Mouse (Mus musculus): ENCODE data around the gene Tspo2. TPM values are rescaled to one million over a fixed set of nuclear protein-coding genes. Genes with fewer than 3 reads are reported as not detected.

Gene Tspo2
- total and polyA plus RNA-seq, 2 experiments from 2014 or later = 0.90 to 2.0 TPM

DNA sequence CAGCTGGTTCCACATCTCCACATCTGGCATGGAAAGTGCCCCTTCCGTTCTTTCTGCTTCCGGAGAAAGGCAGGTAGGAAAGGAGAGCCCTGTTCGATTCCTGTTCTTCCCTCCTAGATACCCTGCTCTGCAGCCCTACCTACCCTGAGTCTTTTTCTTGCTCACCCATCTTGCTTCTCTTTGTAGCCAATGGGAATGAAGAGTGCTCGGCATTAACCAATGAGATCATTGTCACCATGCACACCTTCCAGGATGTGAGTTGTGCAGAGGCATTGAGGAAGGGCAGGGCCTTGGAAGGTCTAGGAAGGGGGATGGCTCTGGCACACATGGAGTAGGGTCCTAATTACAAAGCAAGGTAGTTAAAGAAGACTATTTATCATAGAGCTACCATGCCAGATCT, 12.1 kb upstream of the Tspo2 start:
- H3K4me3 ChIP-seq (ENCODE audit: low read length) = no peak overlapping the region
- no peak for TF ChIP-seq CTCF (IDR thresholded peaks at IDR 0.05; ENCODE audit: low read depth)
- H3K27me3 ChIP-seq (ENCODE audit: insufficient read depth, low read length) = no peaks in the 10 kb centered on the region
- no peak overlapping the region for H3K27ac ChIP-seq
- H3K9me3 ChIP-seq (ENCODE audit: low read length) = no peaks in the 10 kb centered on the region
- DNase-seq (ENCODE audit: low spot score) (no peak), ATAC-seq (no peak)
- 90% methylated on average over 4 of the region's 4 CpGs for WGBS
- H3K4me1 ChIP-seq (ENCODE audit: insufficient read depth, low read length) = no peaks in the 10 kb centered on the region
- H3K9ac ChIP-seq (replicated peaks; ENCODE audit: low read length) = no peak overlapping the region
- no peak overlapping the region for H3K4me2 ChIP-seq (ENCODE audit: low read depth, low read length)
- no peaks in the 10 kb centered on the region for H3K36me3 ChIP-seq (ENCODE audit: insufficient read depth, low read length)

DNA sequence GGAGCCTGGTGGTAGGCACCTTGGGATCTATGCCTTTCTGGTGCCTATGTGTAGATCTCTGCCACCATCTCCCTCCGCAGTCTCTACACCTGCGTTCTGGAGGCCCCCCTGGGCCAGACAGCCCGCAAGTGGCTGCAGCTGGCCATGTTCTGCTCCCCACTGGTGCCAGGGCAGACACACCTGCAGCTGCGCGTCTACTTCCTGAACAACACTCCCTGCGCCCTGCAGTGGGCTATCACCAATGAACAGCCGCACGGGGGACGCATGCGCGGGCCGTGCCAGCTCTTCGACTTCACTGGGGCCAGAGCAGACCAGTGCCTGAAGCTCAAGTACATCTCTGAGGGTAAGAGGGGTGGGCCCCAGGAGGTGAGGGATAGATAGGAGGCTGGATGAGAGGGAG, 10.8 kb upstream of the Tspo2 start:
- no peak for TF ChIP-seq CTCF (IDR thresholded peaks at IDR 0.05; ENCODE audit: low read depth)
- no peaks in the 10 kb centered on the region for H3K27me3 ChIP-seq (ENCODE audit: insufficient read depth, low read length)

DNA sequence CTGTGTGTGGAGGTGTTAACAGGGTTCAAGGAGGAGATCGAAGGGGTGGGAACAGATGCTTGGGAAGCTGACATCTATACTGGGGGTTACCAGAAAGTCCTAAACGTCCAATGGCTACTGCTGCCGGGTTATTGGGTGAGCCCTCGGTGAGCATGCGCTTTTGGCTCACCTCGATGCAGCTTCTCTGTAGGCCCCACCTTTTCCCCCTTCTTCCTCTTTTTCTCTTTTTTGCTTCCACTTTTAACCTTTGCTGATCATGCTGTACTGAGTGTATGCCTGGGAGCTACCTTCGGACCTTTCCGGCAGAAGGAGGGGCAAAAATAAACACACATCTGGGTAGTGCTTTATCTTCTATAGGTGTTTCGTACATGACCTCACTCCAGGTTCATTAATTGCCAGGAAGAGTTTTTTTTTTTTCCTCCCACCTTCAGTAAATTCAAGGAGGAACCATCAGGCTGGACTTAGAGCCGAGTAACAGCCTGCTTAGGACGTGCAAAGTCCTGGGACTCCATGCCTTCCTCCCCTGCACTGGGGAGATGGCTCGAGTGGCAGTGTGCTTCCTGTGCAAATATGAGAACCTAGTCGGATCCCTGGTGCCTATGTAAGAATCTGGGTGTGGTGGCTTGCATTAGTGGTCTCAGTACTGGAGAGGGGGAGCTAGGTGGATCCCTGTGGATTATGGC, 6.8 kb upstream of the Tspo2 start:
- Histone ChIP-seq H3K36me3 (ENCODE audit: insufficient read depth, low read length) (no peaks in the 10 kb centered on the region), H3K4me1 (ENCODE audit: insufficient read depth, low read length) (no peaks in the 10 kb centered on the region), H3K27ac (no peak overlapping the region), H3K4me3 (ENCODE audit: low read length) (no peak overlapping the region), H3K4me2 (ENCODE audit: low read depth, low read length) (no peak overlapping the region), H3K27me3 (ENCODE audit: insufficient read depth, low read length) (no peaks in the 10 kb centered on the region), H3K9ac (replicated peaks; ENCODE audit: low read length) (no peak overlapping the region), H3K9me3 (ENCODE audit: low read length) (no peaks in the 10 kb centered on the region)
- no peak for TF ChIP-seq CTCF (IDR thresholded peaks at IDR 0.05; ENCODE audit: low read depth)
- WGBS = 87% methylated on average over 13 of the region's 13 CpGs
- no peak for ATAC-seq
- DNase-seq (ENCODE audit: low spot score) = no peak

More for the DNA sequence above, 10.8 kb upstream of the Tspo2 start:
- no peaks in the 10 kb centered on the region for H3K9me3 ChIP-seq (ENCODE audit: low read length)
- no peak overlapping the region for H3K9ac ChIP-seq (replicated peaks; ENCODE audit: low read length)
- 96% methylated on average over 13 of the region's 13 CpGs for WGBS
- DNase-seq (ENCODE audit: low spot score) (no peak), ATAC-seq (no peak)
- H3K4me3 ChIP-seq (ENCODE audit: low read length) = no peak overlapping the region
- H3K36me3 ChIP-seq (ENCODE audit: insufficient read depth, low read length) = no peaks in the 10 kb centered on the region
- H3K4me1 ChIP-seq (ENCODE audit: insufficient read depth, low read length) = no peaks in the 10 kb centered on the region
- no peak overlapping the region for H3K4me2 ChIP-seq (ENCODE audit: low read depth, low read length)
- H3K27ac ChIP-seq = no peak overlapping the region

DNA sequence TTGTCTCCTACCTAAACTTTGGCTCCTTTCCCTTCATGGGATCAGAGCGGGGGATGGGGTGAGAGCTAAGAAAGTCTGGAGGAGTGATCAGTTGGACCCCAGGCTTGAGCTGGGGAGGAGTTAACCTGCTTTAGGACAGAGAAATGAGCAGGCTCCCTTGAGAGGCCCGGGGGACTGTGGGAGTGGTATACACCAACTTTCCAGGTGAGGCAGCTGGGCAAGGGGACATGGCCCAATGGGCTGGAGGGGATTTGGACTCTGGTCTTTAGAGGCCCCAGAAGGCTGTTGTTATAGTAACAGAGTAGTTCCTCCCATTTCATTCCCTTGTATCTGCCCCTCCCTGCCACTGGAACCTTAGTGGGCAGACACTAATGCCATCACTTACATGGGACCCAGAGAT, 4.6 kb upstream of the Tspo2 start:
- TF ChIP-seq CTCF (IDR thresholded peaks at IDR 0.05; ENCODE audit: low read depth) = no peak
- H3K4me3 ChIP-seq (ENCODE audit: low read length) = no peak overlapping the region
- no peaks in the 10 kb centered on the region for H3K4me1 ChIP-seq (ENCODE audit: insufficient read depth, low read length)
- no peak for ATAC-seq
- H3K36me3 ChIP-seq (ENCODE audit: insufficient read depth, low read length) = no peaks in the 10 kb centered on the region
- H3K27me3 ChIP-seq (ENCODE audit: insufficient read depth, low read length) = no peaks in the 10 kb centered on the region
- no peaks in the 10 kb centered on the region for H3K9me3 ChIP-seq (ENCODE audit: low read length)
- DNase-seq (ENCODE audit: low spot score) = no peak
- WGBS = 89% methylated on average over 2 of the region's 2 CpGs
- H3K27ac ChIP-seq = no peak overlapping the region
- no peak overlapping the region for H3K4me2 ChIP-seq (ENCODE audit: low read depth, low read length)
- no peak overlapping the region for H3K9ac ChIP-seq (replicated peaks; ENCODE audit: low read length)

DNA sequence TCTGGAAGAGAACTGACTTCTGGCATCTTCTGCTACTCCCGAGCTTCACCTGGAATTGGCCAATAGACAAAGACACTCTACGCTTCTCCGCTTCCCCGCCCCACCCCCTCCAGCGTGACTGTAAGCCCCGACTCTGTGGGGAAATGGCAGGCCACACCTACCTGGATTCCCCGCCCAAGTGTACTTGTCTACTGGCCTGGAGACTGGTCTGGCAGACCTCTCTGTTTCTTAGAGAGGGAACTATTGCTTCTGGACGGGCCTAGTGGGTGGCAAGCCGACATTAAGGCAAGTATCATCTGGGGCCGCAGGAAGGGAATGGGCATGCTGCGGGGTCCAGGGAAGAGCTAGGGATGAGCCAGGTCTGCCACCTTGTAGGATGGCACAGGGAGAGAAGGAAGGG, 3.4 kb upstream of the Tspo2 start, which contains the start of gene Unc5cl:
Unc5cl (plus strand) TSS at position 214 of the 400 bp plus-strand sequence.
- 66% methylated on average over 11 of the region's 11 CpGs for WGBS

DNA sequence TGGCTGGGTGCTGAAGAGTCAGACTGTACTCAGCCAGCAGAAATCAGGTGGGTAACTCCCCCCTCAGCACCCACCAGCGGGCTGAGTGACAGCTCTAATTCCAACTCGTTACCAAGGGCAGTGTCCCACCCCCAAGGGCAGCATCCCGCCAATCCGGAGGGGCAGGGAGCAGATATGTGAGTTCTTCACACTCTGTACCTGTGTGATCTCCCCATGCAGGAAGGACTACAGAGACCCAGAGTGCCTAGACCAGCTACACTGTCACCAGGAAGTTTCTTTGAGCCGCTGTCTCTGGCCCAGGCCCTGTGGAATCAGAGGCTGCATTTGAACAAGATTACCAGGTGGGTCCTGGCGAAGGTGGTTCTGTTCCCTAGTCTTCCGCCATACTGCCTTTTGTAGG, 2.9 kb upstream of the Tspo2 start:
- ATAC-seq (no peak), DNase-seq (ENCODE audit: low spot score) (no peak)
- Histone ChIP-seq H3K27ac (no peak overlapping the region), H3K27me3 (ENCODE audit: insufficient read depth, low read length) (no peaks in the 10 kb centered on the region), H3K4me2 (ENCODE audit: low read depth, low read length) (no peak overlapping the region), H3K36me3 (ENCODE audit: insufficient read depth, low read length) (no peaks in the 10 kb centered on the region), H3K4me1 (ENCODE audit: insufficient read depth, low read length) (no peaks in the 10 kb centered on the region), H3K4me3 (ENCODE audit: low read length) (no peak overlapping the region), H3K9ac (replicated peaks; ENCODE audit: low read length) (no peak overlapping the region), H3K9me3 (ENCODE audit: low read length) (no peaks in the 10 kb centered on the region)
- 57% methylated on average over 7 of the region's 7 CpGs for WGBS
- TF ChIP-seq CTCF (IDR thresholded peaks at IDR 0.05; ENCODE audit: low read depth) = no peak

More for the DNA sequence above, 3.4 kb upstream of the Tspo2 start, which contains the start of gene Unc5cl:
- Histone ChIP-seq H3K9ac (replicated peaks; ENCODE audit: low read length) (no peak within 1 kb of the TSS), H3K4me1 (ENCODE audit: insufficient read depth, low read length) (no peaks in the 10 kb centered on the region), H3K4me2 (ENCODE audit: low read depth, low read length) (no peak within 1 kb of the TSS), H3K36me3 (ENCODE audit: insufficient read depth, low read length) (no peaks in the 10 kb centered on the region), H3K9me3 (ENCODE audit: low read length) (no peaks in the 10 kb centered on the region), H3K27me3 (ENCODE audit: insufficient read depth, low read length) (no peaks in the 10 kb centered on the region), H3K4me3 (ENCODE audit: low read length) (no peak within 1 kb of the TSS), H3K27ac (no peak within 1 kb of the TSS)
- ATAC-seq (no peak), DNase-seq (ENCODE audit: low spot score) (no peak)
- TF ChIP-seq CTCF (IDR thresholded peaks at IDR 0.05; ENCODE audit: low read depth) = no peak

DNA sequence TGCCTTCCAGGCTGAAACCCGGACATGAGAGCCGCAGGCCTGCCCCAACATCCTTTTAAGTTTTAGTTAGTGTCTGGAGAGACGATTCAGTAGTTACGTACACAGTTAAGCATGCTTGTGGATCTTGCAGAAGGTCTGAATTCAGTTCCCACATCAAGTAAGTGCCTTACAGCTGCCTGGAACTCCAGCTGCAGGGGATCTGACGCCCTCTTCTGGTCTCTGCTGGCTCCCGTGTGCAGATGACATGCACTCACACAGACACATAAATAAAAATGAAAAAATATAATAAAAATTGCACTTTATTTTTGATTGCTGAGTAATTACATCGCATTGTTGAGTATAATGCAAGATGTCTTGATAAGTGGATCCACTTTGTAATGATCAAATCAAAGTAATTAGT, 2.2 kb upstream of the Tspo2 start:
- no peaks in the 10 kb centered on the region for H3K4me1 ChIP-seq (ENCODE audit: insufficient read depth, low read length)
- no peak overlapping the region for H3K4me2 ChIP-seq (ENCODE audit: low read depth, low read length)
- DNase-seq (ENCODE audit: low spot score) (no peak), ATAC-seq (no peak)
- H3K27me3 ChIP-seq (ENCODE audit: insufficient read depth, low read length) = no peaks in the 10 kb centered on the region
- WGBS = 80% methylated on average over 7 of the region's 7 CpGs
- H3K27ac ChIP-seq = no peak overlapping the region
- H3K36me3 ChIP-seq (ENCODE audit: insufficient read depth, low read length) = no peaks in the 10 kb centered on the region
- no peak overlapping the region for H3K9ac ChIP-seq (replicated peaks; ENCODE audit: low read length)
- no peak overlapping the region for H3K4me3 ChIP-seq (ENCODE audit: low read length)
- H3K9me3 ChIP-seq (ENCODE audit: low read length) = no peaks in the 10 kb centered on the region
- 0 out of 2 replicates have a peak, but pooled peaks have one; percentile 2 for TF ChIP-seq CTCF (IDR thresholded peaks at IDR 0.05; ENCODE audit: low read depth)

Data from hindbrain, postnatal 0 days (tissue).